Mouse (Mus musculus) embryo, embryonic 11.5 days (tissue): ENCODE results near the gene Fgr.
"Not testable (repeated sequence)": the region's sequence is repeated elsewhere in the genome, so short reads cannot be mapped to it uniquely, and the experiment has no call there.

Source experiments
- DNase-seq: peaks from one replicate; pipeline ENCODE4 v3.0.0-alpha.2; 2012; ENCODE audit warnings: low read depth, low spot score

The Fgr gene

GRCm38 (mm10) chr4:132983664-132984512 is 10.0 kb downstream of the Fgr start:
- DNase-seq, result no peak

GRCm38 (mm10) chr4:132988581-132989355 is 14.9 kb downstream of the Fgr start:
- DNase-seq, result no peak

- no peak for DNase-seq
Observed at GRCm38 (mm10) chr4:132993553-132993952, 19.7 kb downstream of the Fgr start.

- no peak for DNase-seq
Observed at GRCm38 (mm10) chr4:132997469-132998237, 23.8 kb downstream of the Fgr start.

GRCm38 (mm10) chr4:133002896-133003295 is 29.0 kb downstream of the Fgr start:
- DNase-seq, result no peak

GRCm38 (mm10) chr4:133003316-133004018 is 29.6 kb downstream of the Fgr start:
- DNase-seq, result no peak

- peak; percentile 82 for DNase-seq
Observed at GRCm38 (mm10) chr4:133005233-133005632, 31.3 kb downstream of the Fgr start.

GRCm38 (mm10) chr4:133005885-133006451 is 32.1 kb downstream of the Fgr start:
- DNase-seq, result not testable (repeated sequence)

GRCm38 (mm10) chr4:133007513-133008380 is 33.9 kb downstream of the Fgr start:
- DNase-seq, result no peak

GRCm38 (mm10) chr4:133009131-133009530 is 35.2 kb downstream of the Fgr start:
- DNase-seq, result no peak

GRCm38 (mm10) chr4:133009676-133010075 is 35.8 kb downstream of the Fgr start:
- no peak for DNase-seq

- DNase-seq, result no peak
Observed at GRCm38 (mm10) chr4:133010611-133011010, 36.7 kb downstream of the Fgr start.

- peak; percentile 89 for DNase-seq
Observed at GRCm38 (mm10) chr4:133011028-133011820, 37.3 kb downstream of the Fgr start, which contains the start of gene Ahdc1. Ahdc1 (plus strand) TSS chr4:133011260.

GRCm38 (mm10) chr4:133011821-133012775 is 38.2 kb downstream of the Fgr start:
- DNase-seq, result no peak

- DNase-seq, result no peak
Observed at GRCm38 (mm10) chr4:133012776-133013265, 38.9 kb downstream of the Fgr start.

- no peak for DNase-seq
Observed at GRCm38 (mm10) chr4:133013266-133013891, 39.5 kb downstream of the Fgr start.

GRCm38 (mm10) chr4:133014088-133014487 is 40.2 kb downstream of the Fgr start:
- no peak for DNase-seq
